Mouse (Mus musculus) ES-Bruce4 (cell line): ENCODE measurements around the gene Xpnpep3.

Source experiments
- CTCF ChIP-seq: IDR thresholded peaks from one replicate; pipeline ENCODE4 v1.8.1; 2011; ENCODE audit warnings: low read depth, low read length
- EP300 ChIP-seq: IDR thresholded peaks from 2 replicates; pipeline ENCODE4 v1.6.1; 2011; ENCODE audit warnings: low read depth, low read length; ENCODE audit not compliant: insufficient read depth
- POLR2A ChIP-seq: IDR thresholded peaks from one replicate; pipeline ENCODE4 v1.8.1; 2011; ENCODE audit warnings: low read length; ENCODE audit not compliant: insufficient read depth

DNA sequence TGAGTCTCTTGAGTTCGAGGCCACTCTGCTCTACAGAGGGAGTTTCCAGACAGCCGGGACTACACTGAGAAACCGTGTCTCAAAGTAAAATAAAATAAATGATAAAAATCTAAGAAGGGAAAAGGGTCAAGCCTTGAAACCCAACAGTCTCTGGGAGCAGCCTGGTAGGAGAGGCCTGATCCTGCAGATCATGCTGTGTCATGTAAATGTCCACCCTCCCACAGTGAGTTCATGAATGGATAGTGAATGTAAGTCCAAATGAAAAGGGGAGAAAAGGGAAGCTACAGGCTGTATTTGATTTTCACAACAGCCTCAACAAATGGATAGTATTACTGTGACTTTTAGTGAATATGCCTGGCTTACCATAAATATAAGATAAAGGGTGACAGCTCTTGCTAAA, 25.4 kb downstream of the Xpnpep3 start:
- TF ChIP-seq EP300 (no peak), CTCF (no peak), POLR2A (no peak)
